Mouse (Mus musculus): ENCODE data around the gene Borcs6.

Borcs6 gene

DNA sequence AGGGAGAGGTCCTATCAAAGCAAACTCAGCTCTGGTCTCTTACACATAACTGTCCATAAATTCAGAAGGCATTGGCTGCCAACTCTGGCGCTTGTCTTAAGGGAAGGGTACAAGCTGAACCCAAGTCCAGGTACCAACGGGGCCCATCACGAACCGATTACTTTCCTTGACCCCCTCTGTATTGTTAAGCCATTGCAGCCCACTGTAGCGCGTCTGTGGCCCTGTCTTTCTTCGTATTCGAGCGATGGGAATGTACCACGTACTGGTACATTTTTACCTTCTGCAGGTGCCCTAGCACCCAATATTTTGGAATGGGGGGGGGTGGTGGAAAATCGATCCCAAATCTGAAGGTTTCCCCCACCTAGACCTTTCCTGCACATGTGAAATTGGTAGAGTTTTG is 12.7 kb downstream of the Borcs6 start:
- peak in 1 of 2 experiments; percentile 33 for DNase-seq

DNA sequence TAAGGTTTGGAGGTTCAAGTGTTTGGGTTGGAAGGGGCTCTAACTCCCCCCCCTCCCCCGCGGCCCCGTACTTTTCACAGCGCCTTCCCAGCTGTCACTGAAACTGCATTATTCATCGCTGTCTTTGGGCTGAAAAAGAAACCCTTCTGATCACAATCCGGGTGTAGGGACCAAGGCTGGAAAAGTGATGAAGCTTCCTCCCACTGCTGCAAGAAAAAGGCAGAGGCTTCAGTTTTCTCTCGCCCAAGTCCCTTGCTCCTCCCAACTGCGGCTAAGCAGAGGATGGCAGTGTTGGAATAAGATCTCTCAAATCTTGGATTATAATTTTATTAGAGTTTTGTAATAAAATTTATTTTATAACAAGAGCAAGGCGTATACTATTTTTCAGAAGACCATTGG is 13.1 kb downstream of the Borcs6 start:
- DNase-seq, result no peak

GRCm38 (mm10) chr11:69073065-69073888 is 13.8 kb downstream of the Borcs6 start:
- peak; percentile 90 to 92 for DNase-seq

DNA sequence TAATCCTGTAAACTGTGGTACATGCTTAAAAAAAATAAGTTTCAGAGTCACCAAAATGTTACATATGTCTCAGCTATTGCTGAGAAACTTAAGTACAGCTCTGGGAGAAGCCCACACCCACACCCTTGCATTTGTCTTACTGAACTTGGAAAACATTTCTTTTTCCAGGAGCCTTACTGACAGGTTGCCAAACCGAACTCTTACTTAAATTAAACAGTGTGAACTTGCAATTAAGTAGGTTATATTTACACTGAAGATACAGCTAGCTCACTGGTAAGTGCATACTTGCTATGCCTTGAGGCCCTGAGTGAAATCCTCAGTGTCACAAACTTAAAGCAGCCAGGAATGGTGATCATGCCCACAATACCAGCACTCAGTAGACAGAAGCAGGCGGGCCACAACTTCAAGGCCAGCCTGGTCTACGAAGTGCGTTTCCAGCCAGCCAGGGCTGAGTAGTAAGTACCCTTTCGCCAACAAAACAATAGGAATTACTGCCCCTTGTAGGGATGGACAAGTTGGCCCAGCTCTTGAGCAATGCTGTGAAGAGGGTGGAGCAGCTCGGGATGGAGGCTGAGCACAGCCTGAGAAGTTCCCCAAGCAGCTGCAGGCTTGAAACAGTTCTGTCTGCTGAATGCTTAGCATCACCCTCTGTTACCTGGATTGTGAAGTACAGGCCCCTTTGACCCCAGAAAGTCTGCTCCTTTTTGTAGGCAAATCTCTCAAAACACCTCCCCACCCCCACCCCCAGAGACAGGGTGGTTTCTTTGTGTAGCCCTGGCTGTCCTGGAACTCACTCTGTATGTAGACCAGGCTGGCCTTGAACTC is 14.6 kb downstream of the Borcs6 start:
- peak in 1 of 2 experiments; percentile 27 for DNase-seq

GRCm38 (mm10) chr11:69074776-69075069 is 15.2 kb downstream of the Borcs6 start:
- no peak for DNase-seq

GRCm38 (mm10) chr11:69075764-69076479 is 16.4 kb downstream of the Borcs6 start:
- DNase-seq, result no peak

DNA sequence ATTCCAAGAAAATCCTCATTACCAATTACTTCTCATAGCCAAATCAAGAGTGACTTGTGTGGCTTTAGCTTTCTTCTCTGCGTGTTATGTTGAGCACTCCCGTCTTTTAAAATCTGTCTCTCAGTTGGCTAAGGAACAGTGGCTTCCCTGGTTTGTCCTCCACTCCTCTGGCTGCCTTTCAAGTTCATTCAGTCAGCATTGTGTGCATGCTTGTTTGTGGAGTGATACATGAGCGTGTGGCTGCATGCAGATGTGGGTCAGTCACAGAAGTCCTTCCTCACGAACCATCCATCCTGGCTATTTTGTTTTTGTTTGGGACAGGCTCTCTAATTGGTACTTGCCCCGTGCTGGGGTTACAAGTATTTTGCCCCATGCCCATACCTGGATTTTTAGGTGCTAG is 17.1 kb downstream of the Borcs6 start:
- peak in 1 of 2 experiments; percentile 23 for DNase-seq

- peak in 1 of 2 experiments; percentile 17 for DNase-seq
Measured at GRCm38 (mm10) chr11:69077316-69077715, 17.8 kb downstream of the Borcs6 start.

DNA sequence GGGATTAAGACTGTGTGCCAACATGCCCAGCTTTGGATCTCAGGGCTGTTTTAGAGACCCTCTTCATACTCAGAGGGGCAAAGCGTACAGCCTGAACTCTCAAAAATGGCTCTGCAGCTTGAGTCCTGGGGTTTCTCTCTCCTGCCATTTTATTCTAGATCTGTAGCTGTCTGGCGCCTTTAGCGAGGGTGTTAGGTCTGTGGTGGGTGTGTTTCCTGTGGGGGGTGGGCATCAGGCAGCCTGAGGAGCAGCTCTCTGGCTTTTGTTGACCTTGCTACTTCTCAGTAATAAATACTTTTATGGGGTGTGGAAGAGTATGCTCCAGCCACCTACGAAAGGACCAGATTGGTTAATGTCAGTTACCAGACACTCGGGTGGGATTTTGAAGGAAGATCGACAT is 18.5 kb downstream of the Borcs6 start:
- peak in 1 of 2 experiments; percentile 20 for DNase-seq

DNA sequence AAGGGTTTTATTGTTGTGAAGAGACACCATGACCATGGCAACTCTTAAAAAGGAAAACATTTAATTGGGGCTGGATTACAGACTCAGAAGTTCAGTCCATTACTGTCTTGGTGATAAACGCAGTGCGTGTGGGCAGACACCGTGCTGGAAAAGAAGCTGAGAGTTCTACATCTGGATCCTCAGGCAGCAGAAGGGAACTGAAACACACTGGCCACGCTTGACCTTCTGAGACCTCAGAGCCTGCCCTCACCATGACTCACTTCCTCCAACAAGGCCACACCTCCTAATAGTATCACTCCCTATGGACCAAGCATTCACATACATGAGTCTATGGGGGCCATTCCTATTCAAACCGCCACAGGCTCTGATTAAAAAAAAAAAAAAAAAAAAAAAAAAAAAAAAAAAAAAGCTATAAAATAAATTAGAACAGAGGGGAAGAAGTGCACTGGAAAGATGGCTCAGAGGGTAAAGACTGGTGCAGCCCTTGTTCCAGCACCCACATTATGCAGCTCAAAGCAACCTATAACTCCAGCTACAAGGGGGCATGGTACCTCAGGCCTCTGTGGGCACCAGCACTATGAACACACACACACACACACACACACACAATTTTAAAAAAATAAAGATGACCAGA is 19.4 kb downstream of the Borcs6 start:
- peak in 1 of 2 experiments; percentile 43 for DNase-seq

GRCm38 (mm10) chr11:69080102-69080854 is 20.8 kb downstream of the Borcs6 start:
- peak in 1 of 2 experiments; percentile 76 for DNase-seq

DNA sequence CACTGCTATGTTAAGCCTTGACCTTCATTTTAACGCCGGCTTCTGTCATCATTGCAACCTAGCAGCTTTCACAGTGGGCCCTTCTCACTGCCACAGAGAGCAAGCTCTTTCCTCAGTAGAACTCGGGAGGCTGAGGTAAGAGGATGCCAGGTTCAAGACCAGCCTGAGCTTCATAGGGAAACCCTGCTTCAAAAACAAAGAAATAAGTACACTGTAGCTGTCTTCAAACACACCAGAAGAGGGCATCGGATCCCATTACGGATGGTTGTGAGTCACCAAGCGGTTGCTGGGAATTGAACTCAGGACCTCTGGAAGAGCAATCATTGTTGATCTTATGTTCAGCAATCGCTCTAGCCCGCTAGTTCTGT is 21.3 kb downstream of the Borcs6 start:
- DNase-seq, result no peak

DNA sequence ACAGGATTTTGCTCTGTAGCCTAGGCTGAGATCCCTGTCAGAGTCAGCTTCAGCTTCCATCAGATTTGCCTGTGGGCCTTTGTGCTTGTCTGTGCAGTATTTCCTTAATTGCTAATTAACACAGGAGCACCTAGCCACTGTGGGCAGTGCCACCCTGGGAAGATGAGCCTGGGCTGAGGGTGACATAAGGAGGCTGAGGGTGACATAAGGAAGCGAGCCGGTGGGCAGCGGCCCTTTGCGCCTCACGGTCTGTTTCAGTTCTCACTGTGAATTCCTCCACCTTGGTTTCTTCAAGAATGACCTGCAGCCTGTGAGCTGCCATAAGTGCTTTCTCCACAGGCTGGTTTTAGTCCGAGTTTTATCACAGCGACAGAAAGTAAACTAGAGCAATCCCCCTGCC is 22.1 kb downstream of the Borcs6 start:
- DNase-seq, result peak in 1 of 2 experiments; percentile 29

DNA sequence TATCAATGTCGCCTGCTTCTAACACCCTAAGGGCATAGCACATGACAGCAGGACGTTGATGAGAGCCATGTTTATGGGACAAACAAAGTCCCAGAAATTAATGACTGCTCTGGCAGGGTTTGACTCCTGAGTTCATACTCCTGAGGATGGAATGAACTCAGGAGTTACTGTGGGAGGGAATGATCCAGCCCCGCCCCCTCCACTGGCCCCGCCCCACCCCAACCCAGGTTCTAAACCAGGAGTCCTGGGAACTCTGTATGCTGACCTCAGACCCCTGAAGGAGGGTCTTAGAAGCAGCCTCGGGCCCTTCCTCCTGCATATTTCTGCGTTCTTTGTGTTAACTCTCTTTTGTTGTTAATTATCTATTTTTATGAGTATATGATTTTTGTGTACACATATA is 26.1 kb downstream of the Borcs6 start:
- DNase-seq, result peak in 1 of 2 experiments; percentile 32

DNA sequence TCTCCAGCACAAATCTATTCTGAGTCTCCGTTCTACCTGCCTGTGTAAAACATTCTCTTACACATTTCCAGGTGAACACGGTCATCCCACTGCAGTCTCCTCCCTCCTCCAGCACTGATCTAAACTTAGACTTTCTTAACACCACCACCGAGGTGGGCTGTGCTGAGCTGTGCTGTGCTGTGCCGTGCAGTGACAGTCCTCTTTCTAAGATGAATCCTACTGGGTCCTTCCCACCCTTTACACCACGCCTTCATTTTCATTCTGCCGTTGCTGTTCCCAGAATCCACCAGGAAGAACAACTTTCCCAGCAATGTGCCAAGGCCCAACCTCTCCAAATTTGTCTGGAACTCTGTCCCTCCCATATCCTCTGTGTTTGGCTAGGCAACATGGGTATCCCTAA is 26.9 kb downstream of the Borcs6 start:
- peak in 1 of 2 experiments; percentile 27 for DNase-seq

DNA sequence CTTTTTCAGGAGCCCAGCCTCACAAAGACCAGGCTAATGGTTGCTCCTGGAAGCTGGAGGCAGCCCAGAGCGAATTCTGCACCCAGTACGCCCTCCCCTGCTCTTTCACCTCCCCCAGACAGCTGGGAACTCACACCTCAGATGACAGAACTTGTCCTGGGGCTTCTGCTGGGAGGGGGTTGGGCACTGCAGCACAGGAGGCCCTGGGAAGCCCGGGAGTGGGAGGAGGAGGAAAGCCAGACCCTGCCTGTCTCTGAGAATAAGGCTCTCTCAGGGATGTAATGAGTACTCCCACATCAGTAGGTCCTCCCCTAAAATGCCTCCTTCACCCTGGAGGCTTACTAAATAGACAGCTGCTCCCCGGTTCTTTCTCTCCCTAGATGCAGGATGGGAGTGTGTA is 27.6 kb downstream of the Borcs6 start:
- peak in 1 of 2 experiments; percentile 65 for DNase-seq

DNA sequence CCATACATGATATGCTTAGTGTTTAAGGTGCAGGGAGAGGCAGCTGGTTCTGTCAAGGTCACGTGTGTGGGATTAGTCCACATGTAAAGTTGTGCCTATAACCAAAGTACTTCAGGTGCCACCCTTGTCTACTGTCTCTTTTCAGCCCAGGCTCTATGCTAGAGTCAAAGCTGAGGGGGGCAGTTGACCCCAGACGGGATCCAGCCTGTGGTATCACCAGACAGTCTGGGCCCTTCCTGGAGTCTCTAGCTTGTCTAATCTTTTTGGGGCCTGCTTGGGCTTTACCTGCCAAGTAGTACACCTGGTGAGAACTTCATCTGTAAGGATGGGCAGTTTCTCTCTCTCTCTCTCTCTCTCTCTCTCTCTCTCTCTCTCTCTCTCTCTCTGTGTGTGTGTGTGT is 28.1 kb downstream of the Borcs6 start:
- peak in 1 of 2 experiments; percentile 21 for DNase-seq

- DNase-seq, result peak; percentile 91 to 95
Measured at GRCm38 (mm10) chr11:69088103-69088855, 28.8 kb downstream of the Borcs6 start, which contains the start of gene Vamp2. TSS of gene Vamp2 (plus strand) at chr11:69088490.

DNA sequence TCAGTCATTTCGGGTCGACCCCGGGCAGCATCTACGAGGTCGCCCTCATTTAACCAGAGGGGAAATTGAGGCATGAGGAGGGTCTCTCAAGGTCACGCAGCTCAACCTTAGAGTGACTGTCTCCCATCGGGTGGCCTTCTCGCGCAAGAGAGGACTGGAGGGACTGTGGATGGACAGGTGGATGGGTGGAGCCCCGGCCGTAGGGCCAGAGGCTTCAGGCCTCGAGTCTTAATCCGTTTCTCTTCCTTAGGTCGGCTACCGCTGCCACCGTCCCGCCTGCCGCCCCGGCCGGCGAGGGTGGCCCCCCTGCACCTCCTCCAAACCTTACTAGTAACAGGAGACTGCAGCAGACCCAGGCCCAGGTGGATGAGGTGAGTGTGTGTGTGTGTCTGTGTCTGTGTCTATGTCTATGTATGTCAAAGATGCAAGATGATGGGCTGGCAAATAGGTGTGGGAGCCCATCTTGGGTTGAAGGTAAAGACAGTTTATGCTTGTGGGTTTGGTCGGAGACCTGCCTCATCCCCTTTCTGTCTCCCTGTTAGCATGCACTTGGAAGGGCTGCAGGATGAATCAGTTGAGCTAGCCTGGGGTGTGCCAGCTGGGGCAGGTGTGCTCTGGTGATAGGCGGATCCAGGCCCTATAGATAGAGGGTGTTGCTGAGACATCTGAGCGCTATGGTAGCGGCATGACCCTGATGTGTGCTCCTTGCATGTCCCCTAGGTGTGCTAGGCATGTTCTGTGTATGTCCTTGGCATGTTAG is 29.5 kb downstream of the Borcs6 start:
- peak in 1 of 2 experiments; percentile 62 for DNase-seq

DNA sequence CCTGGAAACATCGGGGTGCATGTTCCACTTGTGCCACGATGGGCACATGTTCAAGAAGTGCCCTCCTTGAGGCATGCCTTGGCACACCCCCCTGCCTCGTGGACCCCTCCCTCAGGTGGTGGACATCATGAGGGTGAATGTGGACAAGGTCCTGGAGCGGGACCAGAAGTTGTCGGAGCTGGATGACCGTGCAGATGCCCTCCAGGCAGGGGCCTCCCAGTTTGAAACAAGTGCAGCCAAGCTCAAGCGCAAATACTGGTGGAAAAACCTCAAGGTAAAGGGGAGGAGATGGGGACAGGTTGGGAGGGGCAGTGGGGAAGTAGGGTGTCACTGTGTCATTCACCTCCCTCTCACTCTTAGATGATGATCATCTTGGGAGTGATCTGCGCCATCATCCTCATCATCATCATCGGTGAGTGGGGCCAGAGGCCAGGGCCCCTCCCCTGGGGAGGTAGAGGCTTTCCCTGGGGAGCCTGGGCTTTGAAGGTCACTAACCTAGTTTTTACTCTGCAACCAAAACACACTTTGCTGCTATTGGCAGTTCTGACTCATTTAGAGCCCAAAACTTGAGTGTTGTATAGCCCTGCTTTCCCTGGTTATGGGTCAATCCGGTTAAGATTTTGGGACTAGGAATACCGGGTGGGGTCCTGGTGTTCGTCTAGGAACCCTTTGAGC is 30.2 kb downstream of the Borcs6 start:
- DNase-seq, result peak in 1 of 2 experiments; percentile 73
